Mouse (Mus musculus) heart, embryonic 15.5 days (tissue): ENCODE measurements around the gene Ranbp3l. TPM values are rescaled to one million over a fixed set of nuclear protein-coding genes. Genes with fewer than 3 reads are reported as not detected.

Experiments
- ATAC-seq: fragments of 200-750 bp; cut with Nextera tagmentation; replicated peaks from 2 replicates; pipeline ENCODE4 v1.8.0; 2017; ENCODE audit warnings: low read depth, moderate TSS enrichment; ENCODE audit not compliant: insufficient number of reproducible peaks, insufficient read depth, low FRiP score
- H3K27ac ChIP-seq: fragments of 300-500 bp; sonication (generic); 2 replicates; pipeline ENCODE4 v1.5.1; 2015; ENCODE audit warnings: mild to moderate bottlenecking, inconsistent platforms
- H3K27me3 ChIP-seq: fragments of 300-500 bp; sonication (generic); 2 replicates; pipeline ENCODE4 v1.6.1; 2015; ENCODE audit warnings: inconsistent platforms
- H3K36me3 ChIP-seq: fragments of 300-500 bp; sonication (generic); 2 replicates; pipeline ENCODE4 v1.6.1; 2015; ENCODE audit warnings: mild to moderate bottlenecking, inconsistent platforms
- H3K4me1 ChIP-seq: fragments of 300-500 bp; sonication (generic); replicated peaks from 2 replicates; pipeline ENCODE4 v1.6.1; 2015; ENCODE audit warnings: inconsistent platforms
- H3K4me2 ChIP-seq: fragments of 300-500 bp; sonication (generic); 2 replicates; pipeline ENCODE4 v1.6.1; 2015; ENCODE audit warnings: inconsistent platforms, mild to moderate bottlenecking, moderate library complexity
- H3K4me3 ChIP-seq: fragments of 300-500 bp; sonication (generic); 2 replicates; pipeline ENCODE4 v1.5.1; 2015; ENCODE audit warnings: mild to moderate bottlenecking, inconsistent platforms
- H3K9ac ChIP-seq: fragments of 300-500 bp; sonication (generic); 2 replicates; pipeline ENCODE4 v1.6.1; 2015; ENCODE audit warnings: mild to moderate bottlenecking, inconsistent platforms
- H3K9me3 ChIP-seq: fragments of 300-500 bp; sonication (generic); replicated peaks from 2 replicates; pipeline ENCODE4 v1.6.1; 2016; ENCODE audit warnings: inconsistent platforms
- WGBS: fragments of 180-500 bp; shearing (Covaris S2); methylation state at CpG from one replicate; pipeline ENCODE4 v1.1.7; 2015; ENCODE audit warnings: mixed read lengths; 5-methylcytosine and 5-hydroxymethylcytosine counted together
- polyA plus RNA-seq: library from polyadenylated mRNA; unstranded; fragments of >200 nt; fragmentation: Nextera tagmentation; extraction: Ambion mirVana; gene quantifications from 2 replicates; pipeline ENCODE4 v1.2.1, GENCODE M21; 2015

Ranbp3l gene
- polyA plus RNA-seq, 1 experiment from 2014 or later = 0.20 TPM

GRCm38 (mm10) chr15:9100446-9101077 lies 132.8 kb downstream of the Ranbp3l start:
- H3K36me3 ChIP-seq = peaks cover 57% of the 10 kb centered on the region
- H3K27me3 ChIP-seq = no peaks in the 10 kb centered on the region
- peaks cover 6% of the 10 kb centered on the region for H3K4me1 ChIP-seq
- no peaks in the 10 kb centered on the region for H3K9me3 ChIP-seq
- no peak overlapping the region for H3K27ac ChIP-seq
- no peak overlapping the region for H3K9ac ChIP-seq
- 92% methylated on average over 10 of the region's 10 CpGs for WGBS
- H3K4me3 ChIP-seq = no peak overlapping the region
- no peak for ATAC-seq
- H3K4me2 ChIP-seq = no peak overlapping the region

GRCm38 (mm10) chr15:9106303-9107074 lies 138.7 kb downstream of the Ranbp3l start:
- Histone ChIP-seq H3K4me1 (no peaks in the 10 kb centered on the region), H3K27me3 (no peaks in the 10 kb centered on the region), H3K27ac (no peak overlapping the region), H3K9ac (no peak overlapping the region), H3K4me3 (no peak overlapping the region), H3K36me3 (peaks cover 66% of the 10 kb centered on the region), H3K4me2 (no peak overlapping the region), H3K9me3 (no peaks in the 10 kb centered on the region)
- 81% methylated on average over 13 of the region's 13 CpGs for WGBS
- no peak for ATAC-seq

GRCm38 (mm10) chr15:9110526-9111347 lies 143.0 kb downstream of the Ranbp3l start:
- H3K9ac ChIP-seq = no peak overlapping the region
- H3K4me2 ChIP-seq = no peak overlapping the region
- H3K36me3 ChIP-seq = peaks cover 68% of the 10 kb centered on the region
- 85% methylated on average over 6 of the region's 6 CpGs for WGBS
- H3K4me3 ChIP-seq = no peak overlapping the region
- H3K27ac ChIP-seq = no peak overlapping the region
- ATAC-seq = no peak
- peaks cover 2% of the 10 kb centered on the region; the same call in 1 of the 2 replicates for H3K4me1 ChIP-seq
- H3K9me3 ChIP-seq = no peaks in the 10 kb centered on the region
- H3K27me3 ChIP-seq = no peaks in the 10 kb centered on the region

- ATAC-seq = no peak
- Histone ChIP-seq H3K36me3 (peaks cover 68% of the 10 kb centered on the region), H3K4me2 (no peak overlapping the region), H3K9me3 (no peaks in the 10 kb centered on the region), H3K4me1 (peaks cover 2% of the 10 kb centered on the region; the same call in 1 of the 2 replicates), H3K4me3 (no peak overlapping the region), H3K9ac (no peak overlapping the region), H3K27ac (no peak overlapping the region), H3K27me3 (no peaks in the 10 kb centered on the region)
- 60% methylated on average over 3 of the region's 3 CpGs for WGBS
Measured at GRCm38 (mm10) chr15:9111648-9112047, 143.9 kb downstream of the Ranbp3l start.

GRCm38 (mm10) chr15:9113556-9113955 lies 145.8 kb downstream of the Ranbp3l start:
- Histone ChIP-seq H3K4me2 (no peak overlapping the region), H3K9ac (no peak overlapping the region), H3K27me3 (no peaks in the 10 kb centered on the region), H3K4me1 (peaks cover 2% of the 10 kb centered on the region; the same call in 1 of the 2 replicates), H3K9me3 (no peaks in the 10 kb centered on the region), H3K36me3 (peaks cover 68% of the 10 kb centered on the region), H3K27ac (no peak overlapping the region), H3K4me3 (no peak overlapping the region)
- ATAC-seq = no peak
- 58% methylated on average over 9 of the region's 9 CpGs for WGBS

GRCm38 (mm10) chr15:9114131-9114530 lies 146.4 kb downstream of the Ranbp3l start:
- H3K4me2 ChIP-seq = no peak overlapping the region
- H3K27ac ChIP-seq = no peak overlapping the region
- no peaks in the 10 kb centered on the region for H3K9me3 ChIP-seq
- 80% methylated on average over 4 of the region's 4 CpGs for WGBS
- peaks cover 63% of the 10 kb centered on the region for H3K36me3 ChIP-seq
- peaks cover 2% of the 10 kb centered on the region; the same call in 1 of the 2 replicates for H3K4me1 ChIP-seq
- ATAC-seq = no peak
- H3K4me3 ChIP-seq = no peak overlapping the region
- H3K9ac ChIP-seq = no peak overlapping the region
- H3K27me3 ChIP-seq = no peaks in the 10 kb centered on the region

GRCm38 (mm10) chr15:9114599-9114998 lies 146.8 kb downstream of the Ranbp3l start:
- Histone ChIP-seq H3K4me2 (no peak overlapping the region), H3K4me1 (peaks cover 2% of the 10 kb centered on the region; the same call in 1 of the 2 replicates), H3K36me3 (peaks cover 65% of the 10 kb centered on the region), H3K4me3 (no peak overlapping the region), H3K27me3 (no peaks in the 10 kb centered on the region), H3K27ac (no peak overlapping the region), H3K9ac (no peak overlapping the region), H3K9me3 (no peaks in the 10 kb centered on the region)
- ATAC-seq = no peak
- WGBS = 58% methylated on average over 5 of the region's 5 CpGs

Other genes starting within 250 kb of the Ranbp3l start
- 43.7 TPM in 2 replicates for gene Nadk2, start 103.3 kb downstream of the Ranbp3l start, polyA plus RNA-seq
- gene Lmbrd2, start 172.6 kb downstream of the Ranbp3l start, polyA plus RNA-seq = 1.5 and 2.2 TPM in 2 replicates
- gene Skp2, start 187.5 kb downstream of the Ranbp3l start, polyA plus RNA-seq = 18.4 and 24.0 TPM in 2 replicates